Mouse (Mus musculus): ENCODE measurements around the gene Stfa2l1.
"Not testable (repeated sequence)": the region's sequence is repeated elsewhere in the genome, so short reads cannot be mapped to it uniquely, and the experiment has no call there.

Gene Stfa2l1

DNA sequence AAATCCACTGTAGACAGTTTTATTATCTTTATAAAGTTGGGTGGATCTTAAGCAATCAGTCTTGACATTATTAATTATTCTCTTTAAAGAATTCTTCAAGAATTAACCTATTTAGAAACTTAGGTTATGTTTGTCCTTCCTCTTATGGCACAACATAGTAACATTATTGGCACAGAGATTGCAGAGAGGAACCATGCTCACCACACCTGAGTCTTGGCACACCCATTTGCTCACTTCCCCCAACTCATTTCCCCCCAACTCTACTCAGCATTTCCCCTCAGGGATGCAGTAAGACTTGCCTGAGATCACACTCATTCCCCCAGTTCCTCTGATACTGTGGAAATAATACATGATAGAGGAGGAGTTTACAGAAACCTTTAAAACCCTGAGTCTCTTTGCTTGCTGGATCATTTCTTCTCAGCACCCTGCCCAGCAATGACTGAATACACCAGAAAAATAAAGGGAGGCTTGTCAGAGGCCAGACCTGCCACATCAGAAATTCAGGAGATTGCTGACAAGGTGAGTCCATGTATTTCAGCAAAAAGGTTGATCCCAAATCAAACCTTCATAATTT is at the start of gene Stfa2l1:
TSS of gene Stfa2l1 (plus strand) at position 410 of the 574 bp plus-strand sequence.
- no peak for DNase-seq (ENCODE audit: low spot score)

DNA sequence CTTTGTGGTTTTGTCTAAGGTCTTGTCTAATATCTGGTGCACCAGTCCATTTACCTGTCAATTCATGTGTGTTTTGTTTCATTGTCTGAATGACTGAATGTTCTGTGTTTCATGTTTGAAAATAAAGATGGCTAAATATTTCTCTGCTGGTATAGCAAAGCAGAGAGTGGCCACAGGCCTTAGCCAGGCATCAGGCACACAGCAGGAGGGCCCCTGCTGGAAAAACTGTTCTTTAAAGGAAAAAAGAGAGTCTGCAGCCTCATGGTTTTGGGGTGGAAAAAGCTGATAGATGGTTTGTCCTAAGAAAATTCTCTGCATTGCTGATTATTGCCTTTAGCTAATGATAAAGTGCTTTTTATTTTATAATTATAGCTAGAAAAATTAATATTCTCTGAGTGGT is 45.1 kb upstream of the Stfa2l1 start:
- not testable (repeated sequence) for DNase-seq (ENCODE audit: low spot score)

DNA sequence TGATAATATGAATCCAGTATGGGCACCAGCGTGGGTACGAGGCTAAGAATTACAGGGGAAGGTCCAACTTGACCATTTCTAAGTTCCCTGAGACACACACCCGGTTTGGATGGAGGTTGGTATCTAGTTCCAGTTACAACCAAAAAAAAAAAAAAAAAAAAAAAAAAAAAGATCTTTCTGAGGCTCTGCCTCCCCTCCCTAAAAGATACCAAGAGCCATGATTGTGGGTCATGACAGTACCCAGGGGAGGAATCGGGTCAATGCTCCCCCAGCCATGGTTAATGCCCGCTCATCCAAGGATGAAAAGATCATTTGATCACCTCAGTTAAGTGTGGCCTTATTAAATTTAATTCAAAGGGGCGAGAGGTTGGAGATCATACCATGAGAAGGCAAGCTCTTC is 40.9 kb upstream of the Stfa2l1 start:
- DNase-seq (ENCODE audit: low spot score), result not testable (repeated sequence)

DNA sequence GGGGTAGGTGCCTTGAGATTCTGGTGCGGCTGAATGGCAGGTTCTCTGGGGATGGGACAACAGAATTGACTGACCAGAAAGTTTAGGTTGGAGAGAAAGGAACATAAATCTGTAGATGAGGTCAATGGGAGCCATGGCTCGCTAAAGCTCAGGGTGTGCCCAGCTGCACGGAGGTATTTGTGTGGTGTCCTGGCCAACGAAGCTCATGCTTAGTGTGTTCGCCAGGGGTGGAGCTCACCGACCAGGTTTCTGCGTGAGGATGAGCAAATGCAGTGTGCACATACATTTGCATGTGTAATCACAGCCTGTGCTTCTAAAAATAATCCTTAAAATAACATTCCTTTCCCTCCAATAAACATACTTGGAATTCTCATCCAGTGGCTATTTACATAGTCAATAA is 28.5 kb upstream of the Stfa2l1 start:
- DNase-seq (ENCODE audit: low spot score), result no peak

DNA sequence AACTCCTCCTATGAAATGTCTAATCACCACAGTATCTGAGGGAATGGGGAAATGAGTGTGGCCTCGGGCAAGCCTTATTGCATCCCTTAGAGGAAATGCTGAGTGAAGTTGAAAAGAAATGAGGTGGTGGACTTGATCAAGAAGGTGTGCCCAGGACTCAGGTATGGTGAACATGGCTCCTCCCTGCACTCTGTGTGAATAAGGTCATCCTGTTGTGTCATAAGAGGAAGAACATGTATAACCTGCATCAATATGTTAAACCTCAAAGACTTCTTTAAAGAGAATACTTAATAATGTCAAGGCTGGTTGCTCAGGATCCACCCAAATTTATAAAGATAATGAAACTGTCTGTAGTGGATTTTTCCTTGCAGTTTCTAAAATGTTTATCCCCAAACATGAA is 25.5 kb upstream of the Stfa2l1 start, which contains the start of gene Csta1:
TSS of gene Csta1 (minus strand) at position 101 of the 400 bp plus-strand sequence.
- DNase-seq (ENCODE audit: low spot score), result no peak

DNA sequence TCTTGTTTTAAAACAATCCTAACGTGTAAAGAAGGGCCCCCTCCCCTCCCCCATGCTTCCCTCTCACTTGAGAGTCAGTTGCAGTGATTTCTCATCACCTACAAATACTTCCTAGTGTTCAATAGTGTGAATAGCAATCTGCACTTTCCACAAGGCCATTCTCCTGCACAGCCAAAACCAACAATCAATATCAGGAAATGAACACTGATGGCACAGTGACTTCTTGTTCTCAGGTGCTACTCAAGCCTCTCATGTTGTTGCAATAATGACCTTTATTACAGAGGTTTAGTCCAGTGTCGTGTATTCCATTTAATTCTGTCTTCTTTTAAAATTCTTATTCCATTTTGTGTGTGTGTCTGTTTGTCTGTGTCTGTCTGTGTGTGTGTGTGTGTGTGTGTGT is 18.4 kb upstream of the Stfa2l1 start:
- no peak for DNase-seq (ENCODE audit: low spot score)

DNA sequence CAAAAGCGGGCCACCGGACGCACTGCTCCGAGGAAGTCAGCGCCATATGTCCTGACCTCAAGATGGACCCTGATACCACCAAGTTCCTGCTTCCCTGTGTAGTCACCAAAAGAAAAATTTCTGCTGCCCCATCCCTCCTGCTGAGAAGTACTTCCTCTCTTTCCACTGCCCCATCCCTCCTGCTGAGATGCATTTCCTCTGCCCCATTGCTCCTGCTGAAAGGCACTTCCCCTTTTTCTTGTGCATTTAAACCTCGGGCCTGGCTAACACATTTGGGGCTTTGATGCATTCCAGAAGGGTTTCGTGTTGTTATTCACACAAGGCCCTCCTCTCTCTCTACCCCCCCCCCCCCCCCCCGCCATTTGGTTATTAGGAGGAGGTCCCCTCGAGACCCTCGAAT is 11.2 kb downstream of the Stfa2l1 start:
- DNase-seq (ENCODE audit: low spot score), result not testable (repeated sequence)

DNA sequence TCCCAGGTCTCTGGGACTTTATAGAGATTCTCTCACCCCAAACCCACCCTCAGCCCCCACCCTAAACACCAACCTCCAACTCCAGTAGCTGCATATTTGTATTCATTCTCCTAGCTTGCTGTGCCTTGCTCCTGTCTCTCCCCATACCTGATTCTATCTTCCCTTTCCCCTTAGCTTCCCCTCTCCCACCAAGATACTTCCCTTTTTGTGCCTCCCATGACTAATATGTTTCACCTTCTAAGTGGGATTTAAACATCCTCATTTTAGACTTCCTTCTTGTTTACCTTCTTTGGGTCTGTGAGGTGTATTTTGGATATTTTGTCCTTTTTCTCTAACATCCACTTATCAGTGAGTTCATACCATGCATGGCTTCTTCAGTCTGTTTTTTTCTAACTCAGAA is 19.5 kb downstream of the Stfa2l1 start:
- DNase-seq (ENCODE audit: low spot score), result no peak

DNA sequence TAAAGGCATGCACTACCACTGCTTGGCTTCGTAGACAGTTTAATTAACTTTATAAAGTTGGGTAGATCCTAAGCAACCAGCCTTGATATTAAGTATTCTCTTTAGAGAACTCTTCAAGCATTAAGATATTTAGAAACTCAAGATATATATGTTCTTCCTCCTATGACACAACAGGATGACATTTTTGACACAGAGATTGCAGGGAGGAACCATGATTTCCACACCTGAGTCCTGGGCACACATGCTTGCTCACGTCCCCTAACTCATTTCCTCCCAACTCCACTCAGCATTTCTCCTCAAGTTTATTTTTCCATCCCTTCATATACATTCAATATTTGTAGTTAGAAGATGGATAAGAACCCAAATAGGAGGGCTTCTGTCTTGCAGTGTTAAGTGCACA is 23.3 kb downstream of the Stfa2l1 start:
- no peak for DNase-seq (ENCODE audit: low spot score)

DNA sequence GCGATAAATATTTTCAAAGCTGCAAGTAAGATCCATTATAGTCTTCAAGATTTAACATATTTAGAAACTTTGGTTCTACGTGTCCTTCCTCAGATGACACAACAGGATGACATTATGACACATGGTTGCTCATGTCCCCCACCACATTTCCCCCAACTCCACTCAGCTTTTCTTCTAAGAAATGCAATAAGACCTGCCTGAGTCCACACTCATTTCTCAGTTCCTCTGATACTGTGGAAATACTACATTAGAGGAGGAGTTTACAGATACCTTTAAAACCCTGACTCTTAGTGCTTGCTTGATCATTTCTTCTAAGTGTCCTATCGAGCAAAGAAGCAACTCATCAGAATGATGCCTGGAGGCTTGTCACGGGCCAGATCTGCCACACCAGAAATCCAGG is 27.3 kb downstream of the Stfa2l1 start, which contains the start of gene Gm5483:
TSS of gene Gm5483 (plus strand) at position 301 of the 400 bp plus-strand sequence.
- DNase-seq (ENCODE audit: low spot score), result not testable (repeated sequence)

DNA sequence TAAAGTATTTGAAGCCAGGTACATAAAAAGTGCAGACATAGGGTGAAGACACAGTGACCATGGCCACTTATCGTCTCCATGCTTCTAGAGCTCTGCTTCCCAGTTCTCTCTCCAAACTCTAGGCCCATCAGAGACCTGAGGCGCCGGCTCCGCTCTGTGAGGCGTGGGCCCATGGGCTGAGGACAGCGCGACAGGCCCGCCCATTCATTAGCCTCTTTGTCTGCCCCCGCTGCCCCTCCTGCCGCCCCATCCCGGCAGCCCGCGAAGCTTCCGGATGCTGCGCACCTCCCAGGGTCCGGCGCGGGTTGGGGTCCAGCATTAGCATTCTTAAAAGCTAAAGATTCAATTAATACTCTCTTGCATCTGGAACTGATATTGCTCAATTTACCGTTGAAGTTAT is 42.6 kb downstream of the Stfa2l1 start:
- no peak for DNase-seq (ENCODE audit: low spot score)

DNA sequence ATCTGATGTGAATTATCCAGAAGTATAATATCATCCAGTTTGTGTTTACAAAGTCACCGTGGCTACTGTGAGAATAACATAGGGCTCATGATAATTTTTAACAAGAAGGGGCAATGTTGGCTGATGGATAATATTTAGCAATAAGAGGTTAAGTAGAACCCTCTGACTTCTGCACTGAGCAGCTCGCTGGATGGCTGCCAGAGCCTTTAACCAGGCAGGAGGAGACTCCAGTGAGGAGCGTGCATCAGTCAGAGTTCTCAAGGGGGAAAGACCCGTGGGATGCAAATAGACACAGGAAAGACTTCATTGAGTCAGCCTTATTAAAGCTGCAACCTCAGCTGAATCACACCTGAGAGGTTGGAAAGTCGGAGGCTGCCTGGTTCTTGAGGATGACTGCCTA is 47.2 kb downstream of the Stfa2l1 start:
- DNase-seq (ENCODE audit: low spot score), result no peak

DNA sequence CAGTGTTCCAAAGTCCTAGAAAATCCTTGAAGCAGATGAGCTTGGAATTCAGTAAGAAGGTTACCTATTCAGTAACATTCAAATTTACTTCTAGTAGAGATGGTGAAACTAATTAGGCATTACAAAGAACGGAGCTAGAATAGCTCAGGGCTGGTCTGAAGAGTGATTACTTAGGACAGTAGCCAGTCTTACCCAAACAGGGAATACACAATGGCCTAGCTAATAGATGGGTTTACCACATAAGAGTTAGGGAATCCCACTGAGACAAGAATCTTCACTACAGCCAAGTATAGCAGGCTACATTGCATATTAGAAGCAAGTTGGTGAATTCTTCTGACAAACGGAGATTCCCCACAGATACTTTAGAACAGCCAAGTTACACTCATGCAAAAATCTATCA is 49.1 kb downstream of the Stfa2l1 start:
- DNase-seq (ENCODE audit: low spot score), result not testable (repeated sequence)

DNA sequence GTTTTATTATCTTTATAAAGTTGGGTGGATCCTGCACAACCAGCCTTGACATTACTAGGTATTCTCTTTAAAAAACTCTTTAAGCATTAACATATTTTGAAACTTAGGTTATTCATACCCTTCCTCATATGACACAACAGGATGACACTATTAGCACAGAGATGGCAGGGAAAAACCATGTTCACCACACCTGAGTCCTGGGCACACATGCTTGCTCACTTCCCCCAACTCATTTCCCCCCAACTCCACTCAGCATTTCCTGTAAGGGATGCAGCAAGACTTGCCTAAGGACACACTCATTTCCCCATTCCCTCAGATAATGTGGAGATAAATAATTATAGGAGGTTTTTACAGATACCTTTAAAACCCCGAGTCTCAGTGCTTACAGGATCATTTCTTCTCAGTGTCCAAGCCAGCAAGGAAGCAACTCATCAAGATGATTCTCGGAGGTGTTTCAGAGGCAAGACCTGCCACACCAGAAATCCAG is 53.4 kb downstream of the Stfa2l1 start, which contains the start of gene Gm5416:
TSS of gene Gm5416 (plus strand) at position 437 of the 487 bp plus-strand sequence.
- DNase-seq (ENCODE audit: low spot score), result no peak

Measured in T-cell, adult 2 months (primary cell).